ENCODE assay signal across 9 mouse cellular contexts in genomic region chr7:120097845-120098244, GRCm38 (mm10). TPM values are rescaled to one million over a fixed set of nuclear protein-coding genes. Genes with fewer than 3 reads are reported as not detected.
DNase-seq lines count a peak whose midpoint lies in the region; ATAC-seq and TF ChIP-seq lines count a peak whose summit lies in the region.
"Had no signal": no experiment of that assay in that cellular context is flagged by ENCODE, and none has a peak within 500 bp of the region (broad histone marks: within the 10 kb centered on the region; RNA-seq: fewer than 3 reads in every experiment).

No protein-coding gene starts in this region.

- no peak overlapping the region for H3K27ac ChIP-seq in ES-E14 (ENCODE audit: insufficient read depth, low read depth, low read length, poor library complexity, severe bottlenecking)
- H3K27ac ChIP-seq in embryonic facial prominence, embryonic 12.5 days, result no peak overlapping the region
- no peak overlapping the region for H3K27ac ChIP-seq in heart, embryonic 13.5 days (replicated peaks)
- H3K27ac ChIP-seq in liver, embryonic 11.5 days (ENCODE audit: low read depth, low read length), result no peak overlapping the region

- no peaks in the 10 kb centered on the region for H3K36me3 ChIP-seq in ES-E14 (ENCODE audit: control insufficient read depth, insufficient read depth, low read length, poor library complexity, severe bottlenecking)
- H3K36me3 ChIP-seq in embryonic facial prominence, embryonic 12.5 days, result no peaks in the 10 kb centered on the region
- H3K36me3 ChIP-seq in heart, embryonic 13.5 days, result no peaks in the 10 kb centered on the region
- no peaks in the 10 kb centered on the region for H3K36me3 ChIP-seq in liver, embryonic 11.5 days (ENCODE audit: control insufficient read depth, insufficient read depth, low read length)

- in situ Hi-C loops in ES-E14 (cut with MboI; ENCODE audit: low sequenced_read_pairs in 2 of 2, unreplicated experiment in 2 of 2), result no loop called here

- H3K27me3 ChIP-seq in embryonic facial prominence, embryonic 12.5 days, result no peaks in the 10 kb centered on the region
- H3K27me3 ChIP-seq in heart, embryonic 13.5 days (replicated peaks), result no peaks in the 10 kb centered on the region
- H3K27me3 ChIP-seq in liver, embryonic 11.5 days (replicated peaks; ENCODE audit: control insufficient read depth, insufficient read depth, low read length), result no peaks in the 10 kb centered on the region

- ATAC-seq in embryonic facial prominence, embryonic 12.5 days (ENCODE audit: insufficient number of reproducible peaks, insufficient read depth, low FRiP score, low TSS enrichment), result 0 out of 2 replicates have a peak, but pooled peaks have one; percentile 13
- ATAC-seq in heart, embryonic 13.5 days (ENCODE audit: extremely low read depth, insufficient number of reproducible peaks, low FRiP score, low TSS enrichment), result peak; percentile 22; the same call in 1 of the 2 replicates
- peak; percentile 8; the same call in 1 of the 2 replicates for ATAC-seq in liver, embryonic 11.5 days (replicated peaks; ENCODE audit: low FRiP score)

- no peak overlapping the region for H3K4me2 ChIP-seq in embryonic facial prominence, embryonic 12.5 days (replicated peaks)
- H3K4me2 ChIP-seq in heart, embryonic 13.5 days, result no peak overlapping the region
- H3K4me2 ChIP-seq in liver, embryonic 11.5 days, result no peak overlapping the region

- WGBS in embryonic facial prominence, embryonic 12.5 days, result 8% methylated on average over 7 of the region's 7 CpGs
- 8% methylated on average over 7 of the region's 7 CpGs for WGBS in heart, embryonic 13.5 days
- WGBS in liver, embryonic 11.5 days, result 8% methylated on average over 7 of the region's 7 CpGs

- no peaks in the 10 kb centered on the region for H3K9me3 ChIP-seq in ES-E14 (ENCODE audit: control insufficient read depth, insufficient read depth, low read depth, low read length)
- no peaks in the 10 kb centered on the region for H3K9me3 ChIP-seq in embryonic facial prominence, embryonic 12.5 days
- H3K9me3 ChIP-seq in heart, embryonic 13.5 days, result no peaks in the 10 kb centered on the region
- no peaks in the 10 kb centered on the region for H3K9me3 ChIP-seq in liver, embryonic 11.5 days (ENCODE audit: control insufficient read depth, low read length)

- no peak overlapping the region for H3K4me3 ChIP-seq in ES-E14 (ENCODE audit: insufficient read depth in 1 of 2, low read depth in 1 of 2, low read length in 2 of 2, poor library complexity in 1 of 2, severe bottlenecking in 1 of 2)
- no peak overlapping the region for H3K4me3 ChIP-seq in embryonic facial prominence, embryonic 12.5 days
- no peak overlapping the region for H3K4me3 ChIP-seq in heart, embryonic 13.5 days
- H3K4me3 ChIP-seq in liver, embryonic 11.5 days (ENCODE audit: low read depth, low read length), result no peak overlapping the region

- no peak overlapping the region for H3K9ac ChIP-seq in ES-E14 (ENCODE audit: insufficient read depth, low read depth, low read length, poor library complexity, severe bottlenecking)
- H3K9ac ChIP-seq in embryonic facial prominence, embryonic 12.5 days, result no peak overlapping the region
- no peak overlapping the region for H3K9ac ChIP-seq in heart, embryonic 13.5 days
- H3K9ac ChIP-seq in liver, embryonic 11.5 days (ENCODE audit: low read depth, low read length), result no peak overlapping the region

- DNase-seq in ES-E14 (ENCODE audit: low read depth, low spot score), result peak; percentile 86
- peak; percentile 76 for DNase-seq in adrenal gland, postnatal 10 days
- DNase-seq in kidney, postnatal 10 days, result peak; percentile 77
- peak; percentile 42 for DNase-seq in liver, embryonic 11.5 days (ENCODE audit: low spot score)
- DNase-seq in ovary, postnatal 10 days (ENCODE audit: low spot score), result peak; percentile 10
- DNase-seq in spleen, postnatal 14 days (ENCODE audit: low spot score in 2 of 2), result no peak

- 0 out of 4 replicates have a peak, but pooled peaks cover 0 to 2% of the 10 kb centered on the region in 2 experiments for H3K4me1 ChIP-seq in ES-E14 (ENCODE audit: control insufficient read depth in 2 of 2, insufficient read depth in 2 of 2, low read length in 2 of 2, poor library complexity in 1 of 2)
- no peaks in the 10 kb centered on the region for H3K4me1 ChIP-seq in embryonic facial prominence, embryonic 12.5 days
- peaks cover 18% of the 10 kb centered on the region for H3K4me1 ChIP-seq in heart, embryonic 13.5 days
- no peaks in the 10 kb centered on the region for H3K4me1 ChIP-seq in liver, embryonic 11.5 days (replicated peaks; ENCODE audit: control insufficient read depth, insufficient read depth, low read length)

TF ChIP-seq in ES-E14, 5 proteins besides CTCF, POLR2A, EP300 and RAD21:
- TF ChIP-seq MAFK (IDR thresholded peaks at IDR 0.05; ENCODE audit: insufficient read depth, low read depth, low read length) (no peak), ZC3H11A (IDR thresholded peaks at IDR 0.05; ENCODE audit: borderline replicate concordance, low read depth, low read length) (peak; percentile 55; the same call in 1 of the 2 replicates)

RNA-seq across cellular contexts. Expression of gene Dnah3, which starts 2.8 kb away (rescaled TPM):
- 0.05 TPM in 1 of 2 replicates, not detected in the other for total RNA-seq in ES-E14 (2012; rRNA removed)
- total RNA-seq in adrenal gland, postnatal 10 days (2021), result under 1 TPM in 1 of 2 experiments, not detected in 1; 0.12 TPM
- polyA plus RNA-seq in embryonic facial prominence, embryonic 12.5 days (2016; fragmentation: Nextera tagmentation; extraction: Ambion mirVana), result not detected in 2 replicates
- polyA plus RNA-seq in heart, embryonic 13.5 days (2015; fragmentation: Nextera tagmentation; extraction: Ambion mirVana), result not detected in 2 replicates
- not detected in 2 replicates for polyA plus RNA-seq in liver, embryonic 11.5 days (2014; fragmentation: Nextera tagmentation; extraction: Ambion mirVana)
- total RNA-seq: hematopoietic stem cell, adult 5-6 weeks had no signal

RNA-seq across cellular contexts. Expression of gene Tmem159, which starts 4.3 kb away (rescaled TPM):
- 7.2 and 9.6 TPM in 2 replicates for total RNA-seq in ES-E14 (2012; rRNA removed)
- total RNA-seq in adrenal gland, postnatal 10 days (2021), result 10 to 100 TPM; 35.8 to 43.8 TPM
- 27.1 and 27.4 TPM in 2 replicates for polyA plus RNA-seq in embryonic facial prominence, embryonic 12.5 days (2016; fragmentation: Nextera tagmentation; extraction: Ambion mirVana)
- polyA plus RNA-seq in heart, embryonic 13.5 days (2015; fragmentation: Nextera tagmentation; extraction: Ambion mirVana), result 19.5 and 39.1 TPM in 2 replicates
- polyA plus RNA-seq in liver, embryonic 11.5 days (2014; fragmentation: Nextera tagmentation; extraction: Ambion mirVana), result 5.7 and 7.7 TPM in 2 replicates

RNA-seq across cellular contexts. Expression of gene Zp2, which starts 47.2 kb away (rescaled TPM):
- total RNA-seq in ES-E14 (2012; rRNA removed), result 0.11 TPM in 1 of 2 replicates, not detected in the other
- under 1 TPM in 1 of 2 experiments, not detected in 1; 0.33 TPM for total RNA-seq in adrenal gland, postnatal 10 days (2021)
- 0.10 TPM in 1 of 2 replicates, not detected in the other for polyA plus RNA-seq in embryonic facial prominence, embryonic 12.5 days (2016; fragmentation: Nextera tagmentation; extraction: Ambion mirVana)
- 0.06 and 0.17 TPM in 2 replicates for polyA plus RNA-seq in heart, embryonic 13.5 days (2015; fragmentation: Nextera tagmentation; extraction: Ambion mirVana)
- not detected in 2 replicates for polyA plus RNA-seq in liver, embryonic 11.5 days (2014; fragmentation: Nextera tagmentation; extraction: Ambion mirVana)
- total RNA-seq: hematopoietic stem cell, adult 5-6 weeks had no signal

Comparison
In these comparisons a context has a peak if more than half of its experiments do, and no peak if none do; other contexts are left out.
1. DNase-seq: peak in ES-E14 (single experiment), adrenal gland, postnatal 10 days (single experiment), kidney, postnatal 10 days (single experiment), liver, embryonic 11.5 days (single experiment) and ovary, postnatal 10 days (single experiment); none in spleen, postnatal 14 days (0 of 2).
2. Peak in every context shown above with its lines, with median percentiles within 50 percentile points of each other: ATAC-seq.